Mouse (Mus musculus): ENCODE results near the gene Gadd45a. TPM values are rescaled to one million over a fixed set of nuclear protein-coding genes. Genes with fewer than 3 reads are reported as not detected.
A peak's percentile ranks its signal among the peaks of the same experiment; 100 is the strongest.

The Gadd45a gene
- total RNA-seq, 2 experiments from 2014 or later, result 4.8 to 5.5 TPM

- no peak for DNase-seq (ENCODE audit: extremely low spot score in 1 of 2, low spot score in 2 of 2)
- intact Hi-C loops (cut with DNase I), result no loop called here
Measured at GRCm38 (mm10) chr6:66995825-66996224, 41.4 kb downstream of the Gadd45a start.

- intact Hi-C loops (cut with DNase I), result no loop called here
- no peak for DNase-seq (ENCODE audit: extremely low spot score in 1 of 2, low spot score in 2 of 2)
Measured at GRCm38 (mm10) chr6:66994981-66995380, 42.3 kb downstream of the Gadd45a start.

DNA sequence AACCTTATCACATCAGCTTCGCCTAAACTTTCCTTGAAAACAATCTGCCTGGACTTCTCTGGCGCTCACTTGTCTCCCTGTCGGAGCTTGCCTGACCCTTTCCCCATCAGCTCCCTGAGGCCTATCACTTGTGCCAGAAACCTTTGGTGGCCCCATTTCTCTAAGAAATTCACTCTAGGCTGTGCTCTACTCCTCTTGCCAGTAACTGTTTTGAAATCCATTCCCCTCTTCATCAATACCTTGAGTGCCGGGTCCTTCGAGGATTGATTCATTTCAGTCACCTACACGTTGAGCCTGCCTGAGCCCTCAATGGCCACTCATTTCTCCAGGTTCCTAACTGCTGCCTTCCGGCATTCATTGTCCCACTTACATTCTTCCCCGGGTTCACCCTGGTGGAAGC lies 44.5 kb downstream of the Gadd45a start:
- no peak for DNase-seq (ENCODE audit: extremely low spot score in 1 of 2, low spot score in 2 of 2)
- intact Hi-C loops (cut with DNase I), result no loop called here

GRCm38 (mm10) chr6:66992232-66992631 lies 45.0 kb downstream of the Gadd45a start:
- DNase-seq (ENCODE audit: extremely low spot score in 1 of 2, low spot score in 2 of 2), result no peak
- intact Hi-C loops (cut with DNase I), result no loop called here

DNA sequence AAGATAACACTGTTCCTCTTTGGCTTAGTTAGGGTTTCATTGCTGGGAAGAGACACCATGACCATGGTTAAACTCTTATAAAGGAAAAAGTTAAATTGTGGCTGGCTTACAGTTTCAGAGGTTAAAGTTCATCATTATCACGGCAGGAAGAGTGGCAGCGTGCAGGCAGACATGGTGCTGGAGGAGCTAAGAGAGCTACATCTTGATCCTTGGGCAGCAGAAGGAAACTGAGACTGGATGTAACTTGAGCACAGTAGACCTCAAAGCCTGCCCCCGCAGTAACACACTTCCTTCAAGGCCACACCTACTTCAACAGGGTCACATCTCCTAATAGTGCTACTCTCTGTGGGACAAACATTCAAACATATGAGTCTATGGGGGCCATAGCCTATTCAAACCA lies 47.7 kb downstream of the Gadd45a start:
- intact Hi-C loops (cut with DNase I), result no loop called here
- no peak for DNase-seq (ENCODE audit: extremely low spot score in 1 of 2, low spot score in 2 of 2)

GRCm38 (mm10) chr6:66989037-66989436 lies 48.2 kb downstream of the Gadd45a start:
- DNase-seq (ENCODE audit: extremely low spot score in 1 of 2, low spot score in 2 of 2), result no peak

DNA sequence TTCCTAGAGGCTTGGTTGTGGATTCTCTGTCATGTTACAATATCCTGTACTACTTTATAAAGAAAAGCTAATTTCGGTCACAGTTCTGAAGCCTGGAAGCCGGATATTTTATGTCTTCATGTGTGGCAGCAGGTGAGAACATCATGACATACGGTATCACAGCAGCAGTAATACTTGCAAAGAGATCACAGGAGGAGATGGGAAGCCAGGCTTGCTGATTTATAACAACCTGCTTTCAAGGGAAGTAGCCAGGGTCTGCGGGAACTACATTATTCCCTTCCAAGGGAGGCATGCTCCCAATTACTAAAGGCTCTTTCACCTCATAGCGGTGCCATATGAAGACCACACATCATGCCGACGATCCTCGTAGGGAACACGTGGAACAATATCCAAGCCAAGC lies 48.9 kb downstream of the Gadd45a start:
- no peak for DNase-seq (ENCODE audit: extremely low spot score in 1 of 2, low spot score in 2 of 2)
- intact Hi-C loops (cut with DNase I), result no loop called here

More at GRCm38 (mm10) chr6:66989037-66989436, 48.2 kb downstream of the Gadd45a start:
- intact Hi-C loops (cut with DNase I), result no loop called here

DNA sequence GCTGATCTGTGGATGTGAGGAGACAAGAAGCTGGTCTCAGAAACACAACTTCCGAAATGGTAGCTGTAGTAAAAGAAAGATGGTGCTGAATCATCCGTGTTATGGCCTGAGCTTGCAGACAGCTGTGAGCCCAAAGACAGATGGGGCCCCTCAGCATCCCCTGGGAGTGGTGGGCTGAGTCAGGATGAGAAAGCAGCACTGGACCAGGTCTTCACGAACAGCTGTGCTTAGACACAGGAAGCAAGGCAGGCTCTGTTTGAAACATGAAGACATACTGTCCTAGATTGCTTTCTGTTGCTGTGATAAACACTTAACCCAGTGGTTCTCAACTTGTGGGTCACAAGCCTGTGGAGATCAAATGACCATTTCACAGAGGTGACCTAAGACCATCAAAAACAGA lies 49.6 kb downstream of the Gadd45a start:
- peak in 1 of 2 experiments; percentile 36 for DNase-seq (ENCODE audit: extremely low spot score in 1 of 2, low spot score in 2 of 2)
- intact Hi-C loops (cut with DNase I), result no loop called here

GRCm38 (mm10) chr6:66986063-66986462 lies 51.2 kb downstream of the Gadd45a start:
- intact Hi-C loops (cut with DNase I), result no loop called here
- no peak for DNase-seq (ENCODE audit: extremely low spot score in 1 of 2, low spot score in 2 of 2)

DNA sequence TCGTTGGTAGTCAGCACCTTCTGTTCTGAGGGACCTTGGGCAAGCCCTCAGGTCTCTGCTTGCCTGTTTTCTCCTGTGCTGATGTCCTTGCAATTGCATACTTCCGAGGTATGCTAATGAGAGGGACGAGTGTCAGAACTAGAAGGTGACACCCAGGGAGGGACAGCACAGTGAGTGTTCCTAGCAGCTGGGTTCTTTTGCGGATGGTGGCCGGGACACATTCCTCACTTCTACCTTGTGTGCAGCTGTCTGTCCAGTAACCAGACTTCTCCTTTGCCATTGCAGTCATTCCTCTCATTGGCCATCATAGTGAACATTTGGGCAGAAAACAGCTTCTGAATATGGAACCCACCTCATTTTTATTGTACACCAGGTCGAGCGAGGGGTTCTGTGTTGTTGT lies 51.8 kb downstream of the Gadd45a start:
- DNase-seq (ENCODE audit: extremely low spot score in 1 of 2, low spot score in 2 of 2), result no peak
- intact Hi-C loops (cut with DNase I), result no loop called here

Other genes starting within 250 kb of the Gadd45a start
- gene Vmn1r39, start 226.8 kb downstream of the Gadd45a start, total RNA-seq (2021), result not detected
- 10 to 100 TPM; 75.7 to 86.9 TPM for gene Gng12, start 141.1 kb downstream of the Gadd45a start, total RNA-seq (2021)
- 100 to 1,000 TPM; 238 to 241 TPM for gene Serbp1, start 200.7 kb upstream of the Gadd45a start, total RNA-seq (2021)